ENCODE assay signal across 4 mouse cellular contexts in the genomic region with DNA sequence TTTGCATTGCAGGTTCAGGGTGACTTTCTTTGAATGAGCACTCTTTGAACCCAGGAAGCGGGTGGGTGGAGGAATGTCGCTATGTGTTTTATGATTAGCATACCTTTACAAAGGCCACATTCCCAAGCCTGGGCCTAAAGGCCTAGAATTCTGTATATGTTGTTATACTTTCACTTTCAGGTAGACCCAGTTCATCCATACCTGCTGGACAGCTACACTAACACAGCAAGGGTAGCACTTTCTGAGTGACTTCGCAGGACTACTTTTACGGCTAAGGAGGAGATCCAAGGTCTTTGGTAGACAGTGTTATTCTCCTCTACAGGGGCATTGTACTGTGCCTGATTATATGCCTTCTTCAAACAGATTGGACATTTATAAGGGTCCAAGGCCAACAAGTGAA.
DNase-seq lines count a peak whose midpoint lies in the region; TF ChIP-seq lines count a peak whose summit lies in the region.
"Not testable (repeated sequence)": the region's sequence is repeated elsewhere in the genome, so short reads cannot be mapped to it uniquely, and the experiment has no call there.

No protein-coding gene starts in this region.

- TF ChIP-seq CTCF in ES-Bruce4 (IDR thresholded peaks at IDR 0.05; ENCODE audit: low read depth, low read length), result not testable (repeated sequence)

- not testable (repeated sequence) for H3K9ac ChIP-seq in ES-Bruce4 (ENCODE audit: low read depth, poor library complexity, severe bottlenecking)

- H3K4me3 ChIP-seq in ES-Bruce4 (ENCODE audit: low read depth, low read length), result not testable (repeated sequence)

- H3K4me1 ChIP-seq in ES-Bruce4 (ENCODE audit: control insufficient read depth, insufficient read depth, low read length), result not testable (repeated sequence)

- not testable (repeated sequence) for H3K36me3 ChIP-seq in ES-Bruce4 (ENCODE audit: control insufficient read depth, insufficient read depth, low read length, poor library complexity, severe bottlenecking)

- peak overlapping the region; percentile 65; the same call in 1 of the 2 replicates for H3K27ac ChIP-seq in ES-Bruce4 (ENCODE audit: insufficient read depth, low read length)

- not testable (repeated sequence) for TF ChIP-seq POLR2A in ES-Bruce4 (IDR thresholded peaks at IDR 0.05; ENCODE audit: insufficient read depth, low read length)

- peaks cover 26% of the 10 kb centered on the region for H3K9me3 ChIP-seq in ES-Bruce4 (replicated peaks; ENCODE audit: control insufficient read depth, insufficient read depth, low read length, poor library complexity, severe bottlenecking)

- DNase-seq in ES-CJ7 (ENCODE audit: low read depth, low spot score), result peak; percentile 66
- DNase-seq in R1 (ENCODE audit: low read depth, low spot score), result peak; percentile 88
- DNase-seq in ZHBTc4 (ENCODE audit: low read depth, low spot score), result peak; percentile 56

- not testable (repeated sequence) for TF ChIP-seq EP300 in ES-Bruce4 (IDR thresholded peaks at IDR 0.05; ENCODE audit: insufficient read depth, low read depth, low read length)

- H3K27me3 ChIP-seq in ES-Bruce4 (ENCODE audit: control insufficient read depth, insufficient read depth, low read length, poor library complexity, severe bottlenecking), result not testable (repeated sequence)
